Mouse (Mus musculus) Patski (cell line): ENCODE data around the gene Psme1. TPM values are rescaled to one million over a fixed set of nuclear protein-coding genes. Genes with fewer than 3 reads are reported as not detected.

ENCODE experiments used
- ATAC-seq: fragments of 100-300 bp; one replicate; pipeline ENCODE4 v1.8.0; 2021
- CTCF ChIA-PET: fragments of 350-600 bp; sonication (Branson Sonifier 250); formaldehyde crosslinking; loops from one replicate; lab custom pipeline; 2022; ENCODE audit warnings: inconsistent platforms; lab: Charles Lee
- POLR2A ChIA-PET: fragments of 350-600 bp; sonication (Branson Sonifier 250); formaldehyde crosslinking; loops from one replicate; lab custom pipeline; 2022; ENCODE audit warnings: antibody characterized with exemption, inconsistent platforms; lab: Charles Lee
- DNase-seq: peaks from one replicate; pipeline ENCODE4 v3.0.0-alpha.2; 2011; ENCODE audit warnings: low read depth, low spot score
- H3K27me3 ChIP-seq: fragments of 371-371 bp; one replicate; pipeline ENCODE4 v1.5.1; 2021
- CTCF ChIP-seq: fragments of 100-300 bp; IDR thresholded peaks from one replicate; pipeline ENCODE4 v1.5.1; 2021
- in situ Hi-C: fragments of 300-500 bp; cut with MboI; formaldehyde crosslinking; loops from 3 replicates; pipeline ENCODE4 v1.11.1; 2018; ENCODE audit warnings: low pct_unique_long_range_greater_than_20kb, mixed read lengths
- polyA plus RNA-seq: library from polyadenylated mRNA; unstranded; gene quantifications from one replicate; pipeline ENCODE4 v1.2.3, GENCODE M21; 2021

Psme1 gene
- polyA plus RNA-seq, 1 experiment from 2014 or later = 243 TPM

DNA sequence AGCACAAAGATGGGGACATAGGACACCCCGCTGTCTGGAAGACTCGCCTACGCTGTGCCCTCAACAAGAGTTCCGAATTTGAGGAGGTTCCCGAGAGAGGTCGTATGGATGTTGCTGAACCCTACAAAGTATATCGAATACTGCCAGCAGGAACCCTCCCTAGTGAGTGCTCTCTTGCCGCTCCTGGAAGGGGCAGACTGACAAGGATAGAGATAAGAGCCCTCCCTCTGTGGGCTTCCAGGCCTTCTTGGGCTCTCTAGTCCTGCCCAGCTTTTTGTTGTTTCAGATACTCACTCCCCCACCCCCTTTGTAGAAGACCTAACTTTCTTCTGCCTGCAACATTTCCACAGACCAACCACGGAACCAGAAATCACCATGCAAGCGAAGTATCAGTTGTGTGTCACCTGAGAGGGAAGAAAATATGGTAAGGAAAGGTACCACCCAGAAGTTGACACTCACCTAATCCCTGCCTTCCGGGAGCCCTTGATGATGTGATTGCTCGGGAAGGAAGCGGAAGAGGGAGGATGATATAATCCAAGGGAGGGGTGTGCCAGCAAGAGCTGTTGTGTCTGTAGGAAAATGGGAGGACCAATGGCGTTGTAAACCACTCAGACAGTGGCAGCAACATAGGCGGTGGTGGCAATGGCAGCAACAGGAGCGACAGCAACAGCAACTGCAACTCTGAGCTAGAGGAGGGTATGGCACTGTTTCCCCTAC lies 28.0 kb downstream of the Psme1 start:
- CTCF ChIA-PET = no interaction called here

DNA sequence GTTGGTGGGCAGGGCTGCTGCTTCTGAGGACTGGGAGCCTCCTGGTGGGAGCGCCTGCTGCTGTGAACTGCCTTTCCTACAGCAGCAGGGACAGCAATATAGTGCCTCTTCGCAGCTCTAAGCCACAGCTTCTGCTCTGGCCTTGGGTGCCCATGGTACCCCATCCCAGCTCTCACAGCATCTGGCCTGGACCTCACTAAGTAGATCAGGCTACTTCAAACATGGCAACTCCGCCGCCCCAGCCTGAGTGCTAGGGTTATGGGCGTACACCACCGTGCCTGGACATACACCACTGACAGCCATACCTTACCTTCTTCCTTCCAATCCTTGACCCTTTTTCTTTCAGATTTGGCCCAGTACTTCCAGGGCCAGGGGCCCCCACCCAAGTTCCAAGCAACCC lies 30.4 kb downstream of the Psme1 start:
- ChIA-PET POLR2A (interaction anchor here (1.2 kb wide), 1 partner anchor 45 kb away, joined by 3 read pairs; no protein-coding TSS in a partner anchor), CTCF (no interaction called here)
- in situ Hi-C loops = no loop called here
- H3K27me3 ChIP-seq = no peaks in the 10 kb centered on the region
- DNase-seq = no peak
- ATAC-seq = no peak
- TF ChIP-seq CTCF = no peak

More for the DNA sequence above, 28.0 kb downstream of the Psme1 start:
- H3K27me3 ChIP-seq = no peaks in the 10 kb centered on the region
- TF ChIP-seq CTCF = no peak
- no peak for ATAC-seq
- POLR2A ChIA-PET = interaction anchor here (0.7 kb wide), 1 partner anchor 40 kb away, joined by 3 read pairs; no protein-coding TSS in a partner anchor
- no peak for DNase-seq
- in situ Hi-C loops = no loop called here

DNA sequence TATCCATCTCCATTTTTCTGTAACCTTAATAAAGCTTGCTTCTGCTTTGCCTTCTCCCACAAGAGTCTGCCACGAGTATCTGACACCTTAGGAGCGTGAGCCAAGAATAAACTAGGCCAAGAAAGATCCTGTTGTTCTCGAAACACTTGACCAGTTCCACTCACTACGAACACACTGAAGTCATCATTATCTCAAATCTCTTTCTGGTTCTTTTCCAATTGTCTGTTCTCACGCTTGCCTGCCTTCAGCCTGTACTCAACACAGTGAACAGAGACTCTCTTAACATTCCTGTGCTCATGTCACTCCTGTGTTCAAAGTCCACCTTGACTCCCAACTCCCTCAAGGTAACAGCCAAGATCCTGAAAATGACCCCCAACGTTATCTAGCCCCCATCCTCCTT lies 35.4 kb downstream of the Psme1 start:
- ChIA-PET POLR2A (no interaction called here), CTCF (interaction anchor here (0.9 kb wide), 1 partner anchor 16 kb away, joined by 3 read pairs; no protein-coding TSS in a partner anchor)
- in situ Hi-C loops = loop anchor here (10.0 kb wide), 1 partner anchor 119 kb away; the partner anchor contains the start of gene Carmil3
- TF ChIP-seq CTCF = no peak
- H3K27me3 ChIP-seq = no peaks in the 10 kb centered on the region
- ATAC-seq (peak; percentile 85), DNase-seq (peak; percentile 62)

DNA sequence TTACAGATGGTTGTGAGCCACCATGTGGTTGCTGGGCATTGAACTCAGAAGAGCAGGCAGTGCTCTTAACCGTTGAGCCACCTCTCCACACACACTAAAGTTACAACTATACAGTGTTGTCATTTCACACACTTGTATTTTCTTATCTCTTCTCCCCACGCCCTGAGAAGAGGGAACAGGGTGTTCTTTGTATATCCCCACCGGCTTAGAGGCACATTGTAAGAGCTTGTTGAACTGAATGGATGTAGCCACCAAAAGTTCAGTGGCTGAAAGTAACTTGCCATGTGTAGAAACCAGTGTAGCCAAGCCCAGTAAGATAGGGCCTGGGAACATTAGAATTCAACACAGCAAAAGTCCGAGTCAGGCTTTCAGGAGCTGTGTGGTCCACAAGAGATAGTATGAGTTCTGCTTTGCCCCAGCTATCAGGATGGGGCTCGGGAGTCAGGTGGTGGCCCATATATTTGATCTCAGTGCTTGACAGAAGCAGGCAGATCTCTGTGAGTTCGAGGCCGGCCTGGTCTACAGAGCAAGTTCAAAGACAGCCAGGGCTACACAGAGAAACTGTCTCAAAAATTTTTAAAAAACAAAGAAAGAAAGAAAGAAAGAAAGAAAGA lies 36.7 kb downstream of the Psme1 start:
- CTCF ChIA-PET = no interaction called here
- no peak for ATAC-seq
- POLR2A ChIA-PET = interaction anchor here (0.6 to 0.7 kb wide), 2 partner anchors 10 to 22 kb away, joined by 3 read pairs; no protein-coding TSS in a partner anchor
- in situ Hi-C loops = loop anchor here (10.0 kb wide), 1 partner anchor 120 kb away; the partner anchor contains the start of gene Carmil3
- no peaks in the 10 kb centered on the region for H3K27me3 ChIP-seq
- no peak for DNase-seq
- no peak for TF ChIP-seq CTCF

DNA sequence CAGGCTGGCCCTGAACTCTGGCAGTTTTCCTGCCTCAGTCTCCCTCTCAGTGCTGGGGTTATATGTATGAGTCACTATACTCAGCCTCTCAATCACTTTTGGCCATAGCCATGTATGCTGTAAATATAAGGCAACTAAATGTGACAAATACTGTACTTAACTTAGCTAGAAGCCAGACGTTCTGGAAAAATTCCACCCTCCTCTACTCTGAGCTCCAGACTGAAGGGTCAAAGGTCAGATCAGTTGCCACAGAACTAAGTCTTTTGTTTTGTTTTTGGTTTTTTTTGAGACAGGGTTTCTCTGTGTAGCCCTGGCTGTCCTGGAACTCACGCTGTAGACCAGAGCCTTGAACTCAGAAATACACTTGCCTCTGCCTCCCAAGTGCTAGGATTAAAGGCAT lies 38.0 kb downstream of the Psme1 start:
- in situ Hi-C loops = loop anchor here (10.0 kb wide), 1 partner anchor 121 kb away; the partner anchor contains the start of gene Carmil3
- POLR2A ChIA-PET = interaction anchor here (0.6 to 0.7 kb wide), 3 partner anchors 24 to 848 kb away, joined by 3 to 5 read pairs (median 3); no protein-coding TSS in a partner anchor
- H3K27me3 ChIP-seq = no peaks in the 10 kb centered on the region
- ATAC-seq (no peak), DNase-seq (no peak)
- CTCF ChIA-PET = no interaction called here
- no peak for TF ChIP-seq CTCF

DNA sequence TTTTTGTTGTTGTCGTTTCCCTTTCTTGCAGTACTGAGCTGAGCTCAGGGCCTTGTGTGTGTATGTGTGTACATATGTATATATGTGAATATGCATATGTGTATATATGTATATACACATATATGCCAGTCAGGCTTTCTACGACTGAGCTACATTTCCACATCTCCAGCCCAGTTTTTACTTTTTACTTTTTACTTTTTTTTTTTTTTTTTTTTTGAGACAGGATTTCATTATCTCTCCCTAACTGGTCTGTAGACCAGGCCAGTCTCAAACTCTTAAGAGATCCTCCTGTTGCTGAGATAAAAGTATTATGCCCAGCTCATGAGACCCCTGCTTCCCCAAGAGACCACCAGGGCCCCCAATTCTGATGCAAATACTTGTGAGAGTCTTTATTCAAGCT lies 38.9 kb downstream of the Psme1 start:
- H3K27me3 ChIP-seq = no peaks in the 10 kb centered on the region
- DNase-seq = no peak
- ChIA-PET CTCF (no interaction called here), POLR2A (no interaction called here)
- in situ Hi-C loops = loop anchor here (10.0 kb wide), 1 partner anchor 122 kb away; the partner anchor contains the start of gene Carmil3
- no peak for TF ChIP-seq CTCF
- ATAC-seq = no peak

DNA sequence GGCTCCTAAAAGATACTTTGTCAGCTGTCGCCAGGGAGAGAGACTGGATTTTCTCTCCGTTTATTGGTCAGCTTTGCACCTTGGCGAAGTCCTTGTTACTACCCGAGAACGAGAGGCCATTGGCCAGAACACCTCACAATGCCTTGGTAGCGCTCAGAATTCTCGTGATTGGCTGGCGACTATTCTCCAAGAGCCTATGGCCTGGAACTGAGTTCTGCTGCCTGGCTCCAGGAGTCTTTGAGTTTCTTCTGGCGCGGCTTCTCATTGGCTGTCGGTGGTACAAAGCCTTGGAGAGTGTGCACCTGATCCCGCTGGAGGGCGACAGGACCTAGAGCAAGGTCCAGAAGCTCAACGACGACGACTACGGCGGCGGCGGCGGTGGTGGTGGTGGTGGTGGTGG lies 39.9 kb downstream of the Psme1 start, which contains the start of gene Rec8:
TSS of gene Rec8 (plus strand) at position 216 of the 400 bp plus-strand sequence.
- in situ Hi-C loops = loop anchor here (10.0 kb wide), 1 partner anchor 123 kb away; the partner anchor contains the start of gene Carmil3
- POLR2A ChIA-PET = no interaction called here
- no peak for TF ChIP-seq CTCF
- no peaks in the 10 kb centered on the region for H3K27me3 ChIP-seq
- ATAC-seq (no peak), DNase-seq (no peak)
- CTCF ChIA-PET = no interaction called here

DNA sequence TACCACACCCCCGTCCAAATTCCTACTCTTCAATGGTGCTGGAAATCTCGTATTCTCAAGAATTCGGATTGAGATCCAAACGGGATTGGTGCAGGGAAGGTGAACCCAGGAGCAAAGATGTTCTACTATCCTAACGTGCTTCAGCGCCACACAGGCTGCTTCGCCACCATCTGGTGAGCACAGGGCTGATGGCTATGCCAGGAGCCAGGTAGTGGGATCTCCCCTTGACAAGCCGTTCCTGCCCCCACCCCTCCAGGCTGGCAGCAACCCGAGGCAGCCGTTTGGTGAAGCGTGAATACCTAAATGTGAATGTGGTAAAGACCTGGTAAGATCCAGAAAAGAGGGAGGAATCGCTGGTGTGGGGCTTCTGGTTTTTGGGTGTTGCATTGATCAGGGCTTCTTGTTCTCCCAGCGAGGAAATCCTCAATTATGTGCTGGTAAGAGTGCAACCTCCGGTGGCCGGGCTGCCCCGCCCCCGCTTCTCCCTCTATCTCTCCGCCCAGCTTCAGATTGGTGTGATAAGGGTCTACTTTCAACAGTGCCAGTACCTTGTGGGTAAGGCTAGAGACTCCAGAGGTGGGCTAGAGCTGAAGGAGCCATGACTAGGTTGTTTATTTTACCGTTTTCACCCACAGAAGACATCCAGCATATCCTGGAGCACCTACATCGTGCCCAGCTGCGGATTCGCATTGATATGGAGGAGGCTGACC lies 40.7 kb downstream of the Psme1 start:
- DNase-seq (no peak), ATAC-seq (no peak)
- in situ Hi-C loops = loop anchor here (10.0 kb wide), 1 partner anchor 124 kb away; the partner anchor contains the start of gene Carmil3
- TF ChIP-seq CTCF = no peak
- ChIA-PET POLR2A (interaction anchor here (0.6 kb wide), 1 partner anchor 242 kb away, joined by 3 read pairs; no protein-coding TSS in a partner anchor), CTCF (no interaction called here)
- no peaks in the 10 kb centered on the region for H3K27me3 ChIP-seq

DNA sequence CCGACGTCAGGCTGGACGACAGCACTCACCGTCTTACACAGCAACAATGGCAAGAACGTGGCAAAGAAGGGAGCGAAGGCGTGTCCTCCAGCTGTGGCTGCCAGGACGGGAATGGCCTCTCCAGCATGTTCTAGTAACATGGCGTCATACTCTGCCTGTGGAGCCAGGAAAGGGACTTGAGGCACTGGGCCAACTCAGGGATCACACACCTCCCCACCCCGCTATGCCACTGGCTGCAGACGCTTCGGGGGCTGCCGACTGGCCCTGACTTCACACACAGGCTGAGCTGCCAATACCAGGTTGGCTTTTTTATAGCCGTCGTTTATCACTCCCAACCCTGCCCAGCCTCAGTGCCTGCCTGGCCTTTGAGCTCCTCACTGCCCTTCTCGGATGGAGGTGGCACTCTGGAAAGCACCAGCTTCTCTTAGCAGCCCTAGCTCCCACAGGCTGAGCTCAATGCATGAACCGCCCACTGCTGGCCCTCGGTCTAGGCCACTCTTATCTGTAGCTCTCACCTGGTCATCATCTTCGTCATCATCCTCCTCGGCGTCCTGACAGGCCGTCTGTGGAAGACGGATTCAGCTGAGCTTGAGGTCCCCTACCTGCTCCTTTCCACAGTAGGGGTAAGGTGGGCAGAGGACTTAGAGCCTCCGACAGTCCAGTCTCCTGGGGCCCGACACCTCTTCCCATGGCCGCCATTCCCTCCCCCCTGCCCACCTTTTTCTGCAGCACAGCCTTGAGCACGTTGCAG lies 50.3 kb downstream of the Psme1 start:
- POLR2A ChIA-PET = no interaction called here

More for the DNA sequence above, 50.3 kb downstream of the Psme1 start:
- ATAC-seq (no peak), DNase-seq (no peak)
- in situ Hi-C loops = no loop called here
- CTCF ChIA-PET = interaction anchor here (1.1 kb wide), 1 partner anchor 38 kb away, joined by 3 read pairs; the partner anchor contains the start of gene Psme2
- TF ChIP-seq CTCF = no peak
- H3K27me3 ChIP-seq = no peaks in the 10 kb centered on the region
